Mouse (Mus musculus): Measurements from ENCODE around the gene Fam50b. TPM values are rescaled to one million over a fixed set of nuclear protein-coding genes. Genes with fewer than 3 reads are reported as not detected.

Fam50b gene
- polyA plus RNA-seq, 2 experiments = 0.04 TPM; not detected in 1

- DNase-seq (ENCODE audit: low read depth in 3 of 3, low spot score in 3 of 3) (no peak), ATAC-seq (ENCODE audit: insufficient read depth) (no peak)
- no peaks in the 10 kb centered on the region for H3K36me3 ChIP-seq (replicated peaks; ENCODE audit: control insufficient read depth, insufficient read depth, low read depth)
- H3K4me3 ChIP-seq (ENCODE audit: insufficient read depth in 1 of 2, low read depth in 2 of 2, low read length in 2 of 2) = no peak overlapping the region
- no peaks in the 10 kb centered on the region for H3K27me3 ChIP-seq (ENCODE audit: control insufficient read depth, insufficient read depth, low read length)
- no peak for TF ChIP-seq EP300 (IDR thresholded peaks at IDR 0.05; ENCODE audit: low read depth)
- TF ChIP-seq CTCF (IDR thresholded peaks at IDR 0.05; ENCODE audit: low read depth) = no peak
- 29% methylated on average over 2 of the region's 2 CpGs for WGBS (ENCODE audit: insufficient replicate concordance)
- no peak overlapping the region for H3K4me2 ChIP-seq (ENCODE audit: low read depth)
- H3K9me3 ChIP-seq (ENCODE audit: control insufficient read depth, low read length) = no peaks in the 10 kb centered on the region
- H3K4me1 ChIP-seq (replicated peaks; ENCODE audit: control insufficient read depth in 2 of 2, insufficient read depth in 2 of 2, low read length in 1 of 2) = no peaks in the 10 kb centered on the region; a peak in 1 of 4 replicates
- H3K27ac ChIP-seq = no peak overlapping the region
- H3K9ac ChIP-seq (replicated peaks) = no peak overlapping the region
These were observed 34.6 kb upstream of the Fam50b start for GRCm38 (mm10) chr13:34700091-34700490.

- Histone ChIP-seq H3K9ac (replicated peaks) (no peak overlapping the region), H3K4me2 (ENCODE audit: low read depth) (no peak overlapping the region), H3K4me1 (replicated peaks; ENCODE audit: control insufficient read depth in 2 of 2, insufficient read depth in 2 of 2, low read length in 1 of 2) (no peaks in the 10 kb centered on the region; a peak in 1 of 4 replicates), H3K27ac (no peak overlapping the region), H3K36me3 (replicated peaks; ENCODE audit: control insufficient read depth, insufficient read depth, low read depth) (no peaks in the 10 kb centered on the region), H3K27me3 (ENCODE audit: control insufficient read depth, insufficient read depth, low read length) (no peaks in the 10 kb centered on the region), H3K9me3 (ENCODE audit: control insufficient read depth, low read length) (no peaks in the 10 kb centered on the region), H3K4me3 (ENCODE audit: insufficient read depth in 1 of 2, low read depth in 2 of 2, low read length in 2 of 2) (no peak overlapping the region)
- ATAC-seq (ENCODE audit: insufficient read depth) = no peak
- TF ChIP-seq EP300 (IDR thresholded peaks at IDR 0.05; ENCODE audit: low read depth) (no peak), CTCF (IDR thresholded peaks at IDR 0.05; ENCODE audit: low read depth) (no peak)
- WGBS (ENCODE audit: insufficient replicate concordance) = 17% methylated on average over 1 of the region's 1 CpGs
- no peak for DNase-seq (ENCODE audit: low read depth in 3 of 3, low spot score in 3 of 3)
These were observed 34.0 kb upstream of the Fam50b start for GRCm38 (mm10) chr13:34700630-34701029.

- TF ChIP-seq EP300 (IDR thresholded peaks at IDR 0.05; ENCODE audit: low read depth) (no peak), CTCF (IDR thresholded peaks at IDR 0.05; ENCODE audit: low read depth) (peak; percentile 21; the same call in 1 of the 2 replicates)
These were observed 31.3 kb upstream of the Fam50b start for GRCm38 (mm10) chr13:34703301-34703700.

GRCm38 (mm10) chr13:34703795-34704194 is 30.9 kb upstream of the Fam50b start:
- DNase-seq (ENCODE audit: low read depth in 3 of 3, low spot score in 3 of 3) (no peak), ATAC-seq (ENCODE audit: insufficient read depth) (no peak)
- WGBS (ENCODE audit: insufficient replicate concordance) = 57% methylated on average over 1 of the region's 1 CpGs
- H3K9ac ChIP-seq (replicated peaks) = no peak overlapping the region
- H3K4me2 ChIP-seq (ENCODE audit: low read depth) = no peak overlapping the region
- no peaks in the 10 kb centered on the region for H3K36me3 ChIP-seq (replicated peaks; ENCODE audit: control insufficient read depth, insufficient read depth, low read depth)
- no peaks in the 10 kb centered on the region for H3K4me1 ChIP-seq (replicated peaks; ENCODE audit: control insufficient read depth in 2 of 2, insufficient read depth in 2 of 2, low read length in 1 of 2)
- TF ChIP-seq CTCF (IDR thresholded peaks at IDR 0.05; ENCODE audit: low read depth) (no peak), EP300 (IDR thresholded peaks at IDR 0.05; ENCODE audit: low read depth) (no peak)
- no peaks in the 10 kb centered on the region for H3K9me3 ChIP-seq (ENCODE audit: control insufficient read depth, low read length)
- no peak overlapping the region for H3K27ac ChIP-seq
- no peak overlapping the region for H3K4me3 ChIP-seq (ENCODE audit: insufficient read depth in 1 of 2, low read depth in 2 of 2, low read length in 2 of 2)
- no peaks in the 10 kb centered on the region for H3K27me3 ChIP-seq (ENCODE audit: control insufficient read depth, insufficient read depth, low read length)

More at GRCm38 (mm10) chr13:34703301-34703700, 31.3 kb upstream of the Fam50b start:
- Histone ChIP-seq H3K27ac (no peak overlapping the region), H3K4me3 (ENCODE audit: insufficient read depth in 1 of 2, low read depth in 2 of 2, low read length in 2 of 2) (no peak overlapping the region), H3K27me3 (ENCODE audit: control insufficient read depth, insufficient read depth, low read length) (no peaks in the 10 kb centered on the region), H3K9ac (replicated peaks) (no peak overlapping the region), H3K36me3 (replicated peaks; ENCODE audit: control insufficient read depth, insufficient read depth, low read depth) (no peaks in the 10 kb centered on the region), H3K4me2 (ENCODE audit: low read depth) (no peak overlapping the region), H3K4me1 (replicated peaks; ENCODE audit: control insufficient read depth in 2 of 2, insufficient read depth in 2 of 2, low read length in 1 of 2) (no peaks in the 10 kb centered on the region), H3K9me3 (ENCODE audit: control insufficient read depth, low read length) (no peaks in the 10 kb centered on the region)
- no peak for ATAC-seq (ENCODE audit: insufficient read depth)
- no peak for DNase-seq (ENCODE audit: low read depth in 3 of 3, low spot score in 3 of 3)
- 26% methylated on average over 2 of the region's 2 CpGs for WGBS (ENCODE audit: insufficient replicate concordance)

- WGBS (ENCODE audit: insufficient replicate concordance) = 70% methylated on average over 3 of the region's 3 CpGs
- TF ChIP-seq CTCF (IDR thresholded peaks at IDR 0.05; ENCODE audit: low read depth) (no peak), EP300 (IDR thresholded peaks at IDR 0.05; ENCODE audit: low read depth) (no peak)
- Histone ChIP-seq H3K36me3 (replicated peaks; ENCODE audit: control insufficient read depth, insufficient read depth, low read depth) (no peaks in the 10 kb centered on the region), H3K4me1 (replicated peaks; ENCODE audit: control insufficient read depth in 2 of 2, insufficient read depth in 2 of 2, low read length in 1 of 2) (no peaks in the 10 kb centered on the region), H3K4me2 (ENCODE audit: low read depth) (no peak overlapping the region), H3K9me3 (ENCODE audit: control insufficient read depth, low read length) (no peaks in the 10 kb centered on the region), H3K4me3 (ENCODE audit: insufficient read depth in 1 of 2, low read depth in 2 of 2, low read length in 2 of 2) (no peak overlapping the region), H3K27ac (no peak overlapping the region), H3K27me3 (ENCODE audit: control insufficient read depth, insufficient read depth, low read length) (no peaks in the 10 kb centered on the region), H3K9ac (replicated peaks) (no peak overlapping the region)
- DNase-seq (ENCODE audit: low read depth in 3 of 3, low spot score in 3 of 3) (no peak), ATAC-seq (ENCODE audit: insufficient read depth) (no peak)
These were observed 29.8 kb upstream of the Fam50b start for GRCm38 (mm10) chr13:34704835-34705234.

Data from liver, embryonic 14.5 days (tissue).